Comparison of ENCODE assay signal across 18 mouse cellular contexts in genomic region chr4:59558096-59558720, GRCm38 (mm10). TPM values are rescaled to one million over a fixed set of nuclear protein-coding genes. Genes with fewer than 3 reads are reported as not detected.
A peak's percentile ranks its signal among the peaks of the same experiment; 100 is the strongest.
DNase-seq lines count a peak whose midpoint lies in the region; ATAC-seq and TF ChIP-seq lines count a peak whose summit lies in the region.
"Had no signal": no experiment of that assay in that cellular context is flagged by ENCODE, and none has a peak within 500 bp of the region (broad histone marks: within the 10 kb centered on the region; RNA-seq: fewer than 3 reads in every experiment).

No protein-coding gene starts in this region.

- ATAC-seq in kidney, embryonic 16.5 days (ENCODE audit: low FRiP score, low TSS enrichment) = peak; percentile 67; the same call in 1 of the 2 replicates
- peak; percentile 85 for ATAC-seq in liver, embryonic 16.5 days (ENCODE audit: low read depth)
- no peak for ATAC-seq in lung, postnatal 0 days

- 49% methylated on average over 6 of the region's 6 CpGs for WGBS in kidney, embryonic 16.5 days
- WGBS in liver, embryonic 16.5 days (ENCODE audit: insufficient replicate concordance) = 57% methylated on average over 6 of the region's 6 CpGs
- 56% methylated on average over 6 of the region's 6 CpGs for WGBS in lung, postnatal 0 days

- TF ChIP-seq EP300 in lung, postnatal 0 days (IDR thresholded peaks at IDR 0.05) = no peak

- peak; percentile 63 for DNase-seq in adrenal gland, adult 2 months
- DNase-seq in adrenal gland, postnatal 4 days (ENCODE audit: low spot score in 2 of 2) = no peak
- DNase-seq in adrenal gland, adult 8-10 months = peak; percentile 40
- DNase-seq in lung, postnatal 0 days (ENCODE audit: low spot score) = no peak
- DNase-seq in ovary, postnatal 36 days (ENCODE audit: low spot score) = no peak
- no peak for DNase-seq in layer of hippocampus, postnatal 25 days (ENCODE audit: extremely low spot score in 1 of 2, low spot score in 1 of 2)
- DNase-seq: cerebellum, postnatal 10 days; heart, adult 11 months; spleen, adult 18-20 months; thymus, postnatal 25 days had no signal

- no peaks in the 10 kb centered on the region for H3K36me3 ChIP-seq in kidney, embryonic 16.5 days (ENCODE audit: insufficient read depth, low read length)
- H3K36me3 ChIP-seq in liver, embryonic 16.5 days (ENCODE audit: control insufficient read depth, insufficient read depth) = no peaks in the 10 kb centered on the region
- H3K36me3 ChIP-seq in lung, postnatal 0 days (ENCODE audit: insufficient read depth, low read length) = no peaks in the 10 kb centered on the region
- H3K36me3 ChIP-seq: embryonic facial prominence, embryonic 13.5 days; forebrain, embryonic 10.5 days; G1E; hindbrain, embryonic 15.5 days; limb, embryonic 15.5 days; neural tube, embryonic 15.5 days had no signal

- peak overlapping the region; percentile 68; the same call in 1 of the 2 replicates for H3K27ac ChIP-seq in kidney, embryonic 16.5 days (ENCODE audit: low read length)
- peak overlapping the region; percentile 75 for H3K27ac ChIP-seq in liver, embryonic 16.5 days (ENCODE audit: low read length)
- H3K27ac ChIP-seq in lung, postnatal 0 days (ENCODE audit: low read length) = no peak overlapping the region
- H3K27ac ChIP-seq: embryonic facial prominence, embryonic 13.5 days; forebrain, embryonic 10.5 days; hindbrain, embryonic 15.5 days; limb, embryonic 15.5 days; neural tube, embryonic 15.5 days had no signal

- no peaks in the 10 kb centered on the region for H3K4me1 ChIP-seq in kidney, embryonic 16.5 days (ENCODE audit: insufficient read depth, low read length)
- H3K4me1 ChIP-seq in liver, embryonic 16.5 days (ENCODE audit: control insufficient read depth, low read depth, low read length) = peaks cover 15% of the 10 kb centered on the region
- no peaks in the 10 kb centered on the region for H3K4me1 ChIP-seq in lung, postnatal 0 days (ENCODE audit: insufficient read depth, low read depth, low read length)
- H3K4me1 ChIP-seq: embryonic facial prominence, embryonic 13.5 days; forebrain, embryonic 10.5 days; hindbrain, embryonic 15.5 days; limb, embryonic 15.5 days; neural tube, embryonic 15.5 days had no signal

- H3K4me2 ChIP-seq in kidney, embryonic 16.5 days (replicated peaks; ENCODE audit: low read depth, low read length) = no peak overlapping the region
- H3K4me2 ChIP-seq in liver, embryonic 16.5 days (ENCODE audit: low read depth, low read length) = no peak overlapping the region
- H3K4me2 ChIP-seq in lung, postnatal 0 days (replicated peaks; ENCODE audit: low read depth, low read length) = no peak overlapping the region
- H3K4me2 ChIP-seq: embryonic facial prominence, embryonic 13.5 days; hindbrain, embryonic 15.5 days; limb, embryonic 15.5 days; neural tube, embryonic 15.5 days had no signal

- no peak overlapping the region for H3K4me3 ChIP-seq in kidney, embryonic 16.5 days (ENCODE audit: low read length)
- H3K4me3 ChIP-seq in liver, embryonic 16.5 days (ENCODE audit: low read depth, low read length) = no peak overlapping the region
- H3K4me3 ChIP-seq in lung, postnatal 0 days (ENCODE audit: low read depth, low read length) = no peak overlapping the region
- H3K4me3 ChIP-seq: embryonic facial prominence, embryonic 13.5 days; forebrain, embryonic 10.5 days; hindbrain, embryonic 15.5 days; limb, embryonic 15.5 days; neural tube, embryonic 15.5 days had no signal

- no peaks in the 10 kb centered on the region for H3K27me3 ChIP-seq in kidney, embryonic 16.5 days (ENCODE audit: insufficient read depth, low read length)
- H3K27me3 ChIP-seq in liver, embryonic 16.5 days (ENCODE audit: control insufficient read depth, insufficient read depth, low read depth, low read length) = no peaks in the 10 kb centered on the region
- H3K27me3 ChIP-seq in lung, postnatal 0 days (replicated peaks; ENCODE audit: insufficient read depth, low read length) = no peaks in the 10 kb centered on the region
- H3K27me3 ChIP-seq: embryonic facial prominence, embryonic 13.5 days; hindbrain, embryonic 15.5 days; limb, embryonic 15.5 days; neural tube, embryonic 15.5 days had no signal

- H3K9ac ChIP-seq in kidney, embryonic 16.5 days (replicated peaks; ENCODE audit: low read length) = no peak overlapping the region
- H3K9ac ChIP-seq in liver, embryonic 16.5 days (ENCODE audit: low read depth, low read length) = no peak overlapping the region
- no peak overlapping the region for H3K9ac ChIP-seq in lung, postnatal 0 days (replicated peaks; ENCODE audit: low read depth)
- H3K9ac ChIP-seq: embryonic facial prominence, embryonic 13.5 days; hindbrain, embryonic 15.5 days; limb, embryonic 15.5 days; neural tube, embryonic 15.5 days had no signal

- no peak for TF ChIP-seq CTCF in lung, postnatal 0 days (IDR thresholded peaks at IDR 0.05)

- no peaks in the 10 kb centered on the region for H3K9me3 ChIP-seq in kidney, embryonic 16.5 days (ENCODE audit: low read length)
- H3K9me3 ChIP-seq in liver, embryonic 16.5 days (replicated peaks; ENCODE audit: control insufficient read depth, low read length) = no peaks in the 10 kb centered on the region
- no peaks in the 10 kb centered on the region for H3K9me3 ChIP-seq in lung, postnatal 0 days (ENCODE audit: low read length)
- H3K9me3 ChIP-seq: embryonic facial prominence, embryonic 13.5 days; forebrain, embryonic 10.5 days; G1E; hindbrain, embryonic 15.5 days; limb, embryonic 15.5 days; neural tube, embryonic 15.5 days had no signal

RNA-seq across cellular contexts. Expression of gene Ptbp3, which starts 9.0 kb away (rescaled TPM):
- 100 to 1,000 TPM in 1 of 2 experiments, 10 to 100 TPM in 1; 84.2 to 111 TPM for total RNA-seq in adrenal gland, adult 2 months (2021)
- polyA plus RNA-seq in adrenal gland, adult 2 months (2012; rRNA removed) = 22.5 and 40.9 TPM in 2 replicates
- total RNA-seq in adrenal gland, postnatal 4 days (2021) = 100 to 1,000 TPM; 147 to 163 TPM
- 100 to 1,000 TPM in 3 of 4 experiments, 10 to 100 TPM in 1; 89.8 to 110 (median 102) TPM for total RNA-seq in adrenal gland, adult 8-10 months (2022)
- 68.0 and 74.3 TPM in 2 replicates for polyA plus RNA-seq in kidney, embryonic 16.5 days (2015; fragmentation: Nextera tagmentation; extraction: Ambion mirVana)
- polyA plus RNA-seq in liver, embryonic 16.5 days (2015; fragmentation: Nextera tagmentation; extraction: Ambion mirVana) = 52.4 and 54.2 TPM in 2 replicates
- 38.2 and 42.0 TPM in 2 replicates for polyA plus RNA-seq in lung, postnatal 0 days (2015; fragmentation: Nextera tagmentation; extraction: Ambion mirVana)
- 10 to 100 TPM; 30.0 to 37.7 TPM for total RNA-seq in layer of hippocampus, postnatal 25 days (2021)

RNA-seq across cellular contexts. Expression of gene Hsdl2, which starts 23.2 kb away (rescaled TPM):
- total RNA-seq in adrenal gland, adult 2 months (2021) = 100 to 1,000 TPM in 1 of 2 experiments, 10 to 100 TPM in 1; 73.7 to 106 TPM
- 8.7 and 8.9 TPM in 2 replicates for polyA plus RNA-seq in adrenal gland, adult 2 months (2012; rRNA removed)
- total RNA-seq in adrenal gland, postnatal 4 days (2021) = 10 to 100 TPM; 64.9 to 67.0 TPM
- total RNA-seq in adrenal gland, adult 8-10 months (2022) = 10 to 100 TPM; 63.8 to 85.7 (median 71.5) TPM
- 25.5 and 29.3 TPM in 2 replicates for polyA plus RNA-seq in kidney, embryonic 16.5 days (2015; fragmentation: Nextera tagmentation; extraction: Ambion mirVana)
- polyA plus RNA-seq in liver, embryonic 16.5 days (2015; fragmentation: Nextera tagmentation; extraction: Ambion mirVana) = 20.9 and 21.3 TPM in 2 replicates
- polyA plus RNA-seq in lung, postnatal 0 days (2015; fragmentation: Nextera tagmentation; extraction: Ambion mirVana) = 21.7 and 24.4 TPM in 2 replicates
- 10 to 100 TPM; 28.0 to 28.1 TPM for total RNA-seq in layer of hippocampus, postnatal 25 days (2021)

Comparison
In these comparisons a context has a peak if more than half of its experiments do, and no peak if none do; other contexts are left out.
1. DNase-seq: peak in adrenal gland, adult 2 months (single experiment) and adrenal gland, adult 8-10 months (single experiment); none in adrenal gland, postnatal 4 days (0 of 2), lung, postnatal 0 days (single experiment), ovary, postnatal 36 days (single experiment) and layer of hippocampus, postnatal 25 days (0 of 2).